Mouse (Mus musculus) regulatory T cell (primary cell): ENCODE data around the gene Acsl3.

ENCODE experiments used
- in situ Hi-C: fragments of 300-600 bp; cut with MboI, MseI; formaldehyde crosslinking; loops from one replicate; pipeline ENCODE4 v1.15.1; 2025; ENCODE audit warnings: high pct_unique_total_duplicates

The Acsl3 gene

DNA sequence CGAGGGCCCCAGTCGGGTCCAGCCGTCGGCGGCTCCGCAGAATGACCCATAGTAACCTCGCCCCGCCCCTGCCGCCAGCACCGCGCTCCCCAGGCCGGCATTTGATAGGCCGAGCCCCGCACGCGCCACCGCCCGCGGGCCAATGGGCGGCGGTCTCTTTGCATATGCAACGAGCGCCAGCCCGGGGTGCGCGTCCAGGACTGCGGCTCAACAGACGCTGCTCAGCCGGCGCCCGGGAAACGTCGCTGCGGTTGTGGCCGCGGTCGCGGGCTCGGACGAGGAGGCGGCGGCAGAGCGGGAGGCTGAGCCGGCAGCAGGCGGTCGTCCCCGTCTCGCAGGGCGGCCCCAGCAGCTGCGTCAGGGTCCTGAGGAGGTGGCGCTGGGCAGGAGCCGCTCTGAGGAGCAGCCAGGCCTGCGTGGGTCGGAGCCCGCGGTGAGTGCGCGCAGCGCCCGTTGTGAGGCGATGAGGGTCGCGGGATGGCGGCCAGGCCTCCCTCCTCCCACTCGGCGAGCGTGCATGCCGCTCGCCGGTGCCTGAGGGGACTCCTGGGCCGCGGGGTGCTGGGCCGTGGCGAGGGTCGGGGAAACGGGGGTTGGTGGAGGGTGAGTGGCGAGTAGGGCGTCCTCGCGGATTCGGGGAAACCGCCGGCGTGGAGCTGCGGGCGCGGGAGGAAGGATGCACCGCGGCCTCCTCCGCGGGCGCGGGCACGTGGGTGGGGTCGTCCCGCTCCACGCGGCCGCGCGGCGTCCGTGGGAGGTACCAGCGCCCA lies at the start of gene Acsl3, which contains the start of gene Utp14b:
Acsl3 (plus strand) TSS at position 155 of the 770 bp plus-strand sequence.
Utp14b (plus strand) TSS at position 368 of the 770 bp plus-strand sequence.
- in situ Hi-C loops: no loop called here

DNA sequence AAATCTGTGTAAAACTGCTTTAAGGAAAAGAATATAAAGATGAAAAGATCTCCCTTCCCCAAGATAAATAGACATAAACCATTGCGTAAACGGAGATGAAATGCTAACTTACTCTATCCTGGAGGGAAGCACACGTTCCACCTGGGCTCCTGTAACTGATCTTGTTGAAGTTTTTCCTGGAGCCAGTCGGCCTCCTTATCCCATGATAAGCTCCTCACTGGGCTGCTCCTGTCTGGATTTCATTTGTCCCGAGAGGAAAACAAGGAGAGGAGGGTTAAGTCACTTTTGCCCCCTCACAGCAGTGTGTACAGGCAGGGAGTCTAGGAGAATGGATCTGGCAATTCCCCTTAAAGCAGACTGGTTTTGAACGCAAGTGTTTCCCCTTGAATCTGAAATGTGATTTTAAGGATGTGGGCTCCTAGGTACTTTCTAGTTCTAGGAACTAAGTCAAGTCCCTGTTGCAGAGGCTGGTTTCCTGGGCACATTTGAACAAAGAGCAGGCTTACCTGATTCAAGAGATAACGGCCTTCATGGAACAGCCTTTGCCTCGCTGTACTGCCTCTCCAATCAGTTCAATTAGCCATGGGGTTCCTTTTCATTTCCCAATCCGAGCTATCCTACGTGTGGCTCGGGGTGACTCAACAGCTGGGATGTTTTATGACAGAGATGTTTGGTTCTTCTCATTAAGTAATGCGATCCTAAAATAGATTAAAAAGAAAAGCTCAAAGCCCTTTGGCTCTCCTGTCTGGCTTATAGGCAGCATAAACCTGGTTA lies 48.3 kb upstream of the Acsl3 start:
- in situ Hi-C loops: no loop called here

DNA sequence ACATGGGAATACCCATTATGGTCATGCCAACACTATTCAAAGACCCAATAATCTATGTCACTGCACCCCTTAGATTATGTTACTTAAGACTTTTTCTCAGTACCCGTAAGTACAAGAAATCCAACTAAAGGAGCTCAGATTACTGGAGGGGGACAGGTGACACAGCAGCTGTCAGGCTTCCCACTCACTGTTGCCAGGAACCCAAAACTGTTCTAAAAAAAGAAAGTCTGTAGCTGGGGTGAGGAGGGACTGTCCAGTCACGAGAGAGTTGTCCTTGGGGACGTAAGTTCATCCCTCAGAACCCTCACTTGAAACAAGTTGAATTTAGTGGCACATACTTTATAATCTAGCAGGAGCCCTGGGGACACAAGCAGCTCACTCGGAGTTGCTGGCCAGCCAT lies 46.6 kb upstream of the Acsl3 start:
- in situ Hi-C loops: no loop called here

DNA sequence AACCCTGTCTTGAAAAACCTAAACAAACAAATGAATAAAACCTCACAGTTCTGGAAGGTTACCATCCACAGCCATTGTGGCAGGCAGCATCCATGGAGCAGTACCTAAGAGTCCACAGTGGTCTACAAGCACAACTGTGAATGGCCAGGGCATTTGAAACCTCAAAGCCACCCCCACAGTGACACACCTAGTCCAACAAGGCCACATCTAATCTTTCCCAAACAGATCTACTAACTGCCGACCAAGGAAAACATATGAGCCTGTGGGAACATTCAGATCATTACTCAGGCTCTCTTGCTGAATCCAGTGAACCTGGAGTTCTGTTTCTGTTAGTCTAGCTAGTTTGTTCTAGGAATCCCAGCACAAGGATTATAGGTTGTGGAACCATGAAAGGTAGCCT lies 44.7 kb upstream of the Acsl3 start:
- in situ Hi-C loops: no loop called here

DNA sequence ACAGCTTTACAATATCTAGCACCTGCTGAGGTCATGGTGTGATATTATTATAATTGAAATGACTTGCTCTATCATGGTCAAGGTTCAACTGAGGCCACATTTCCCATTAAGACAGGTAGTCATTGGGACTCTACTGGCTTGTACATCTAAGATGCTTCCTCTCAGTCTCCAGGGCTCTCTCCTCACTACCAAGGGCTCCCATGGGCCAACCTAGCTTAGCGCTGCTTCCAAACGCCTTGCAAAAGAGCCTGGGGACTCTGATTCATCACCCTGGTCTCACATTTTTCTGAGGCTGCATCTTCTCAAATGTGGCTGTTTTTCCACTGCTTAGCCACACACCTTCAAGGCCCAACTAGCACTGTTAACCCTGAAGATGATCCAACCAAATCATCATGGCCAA lies 33.3 kb upstream of the Acsl3 start:
- in situ Hi-C loops: no loop called here

DNA sequence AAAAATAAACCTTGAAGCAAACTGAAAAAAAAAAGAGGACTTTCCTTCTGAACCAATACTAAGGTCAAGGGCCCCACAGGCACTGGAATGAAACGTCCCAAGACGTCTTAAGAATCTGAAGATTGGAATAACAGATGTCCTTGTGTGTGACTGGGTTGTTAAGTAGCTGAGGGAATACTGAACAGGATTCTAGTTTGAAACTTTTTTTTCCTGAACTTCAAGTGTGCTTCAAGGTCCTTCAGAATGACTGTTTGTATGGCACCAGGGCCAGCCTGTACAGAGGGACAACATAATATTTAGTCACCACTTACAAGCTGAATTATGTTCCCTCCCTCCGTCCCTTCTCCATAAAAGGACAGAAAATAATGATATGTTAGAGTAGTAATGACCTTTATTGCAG lies 23.1 kb upstream of the Acsl3 start:
- in situ Hi-C loops: no loop called here

DNA sequence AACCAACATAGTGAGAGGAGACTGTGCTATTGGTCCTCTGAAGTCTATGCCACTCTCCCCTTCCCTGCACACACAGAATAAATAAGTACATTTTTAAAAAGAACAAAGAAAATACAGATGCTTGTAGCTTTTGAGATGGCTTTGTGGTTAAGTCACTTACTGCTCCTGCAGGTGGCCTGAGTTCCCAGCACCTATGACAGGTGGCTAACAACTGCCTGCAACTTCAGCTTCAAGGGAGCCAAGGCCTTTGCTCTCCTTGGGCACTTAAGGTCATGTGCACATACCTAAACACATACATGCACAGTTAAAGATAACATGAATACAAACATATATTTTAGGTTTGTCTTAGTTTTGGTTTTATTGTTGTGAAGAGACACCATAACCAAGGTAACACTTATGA lies 16.8 kb upstream of the Acsl3 start:
- in situ Hi-C loops: loop anchor here (5.0 kb wide), 1 partner anchor 99 kb away; no protein-coding TSS in a partner anchor

DNA sequence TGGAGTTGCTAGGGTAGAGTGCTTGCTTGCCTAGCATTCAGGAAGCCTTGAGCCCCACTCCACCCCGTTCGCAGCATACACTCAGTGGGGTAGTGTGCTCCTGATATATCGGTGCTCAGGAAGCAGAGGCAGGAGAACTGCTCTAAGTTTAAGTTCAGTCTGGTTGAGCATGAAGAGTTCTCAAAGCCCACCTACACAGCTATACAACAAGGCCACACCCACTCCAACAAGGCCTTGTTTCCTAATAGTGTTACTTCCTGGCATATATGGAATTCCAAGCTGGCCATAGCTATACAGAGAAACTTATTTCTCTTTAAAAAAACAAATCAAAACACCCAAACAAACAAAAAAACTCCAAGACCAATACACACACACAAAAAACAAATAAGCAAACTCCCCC lies 15.8 kb upstream of the Acsl3 start:
- in situ Hi-C loops: loop anchor here (5.0 kb wide), 1 partner anchor 99 kb away; no protein-coding TSS in a partner anchor

DNA sequence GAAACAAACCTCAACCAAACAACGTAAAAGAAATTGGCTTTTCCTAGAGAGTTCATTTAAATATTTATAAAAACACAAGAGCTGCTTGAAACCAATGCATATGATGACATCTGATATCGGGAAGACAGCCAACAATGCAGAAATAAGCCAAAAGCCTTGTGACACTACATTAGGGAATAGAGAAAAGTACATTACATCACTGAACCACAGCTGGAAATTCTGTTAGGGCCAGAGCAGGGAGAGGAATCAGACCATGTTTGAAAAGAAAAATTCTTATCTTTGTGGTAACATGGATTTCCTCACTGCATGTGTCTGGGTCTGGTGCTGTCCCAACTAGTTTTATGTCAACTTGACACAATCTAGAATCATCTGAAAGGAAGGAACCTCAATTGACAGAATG lies 15.4 kb upstream of the Acsl3 start:
- in situ Hi-C loops: loop anchor here (5.0 kb wide), 1 partner anchor 100 kb away; no protein-coding TSS in a partner anchor

DNA sequence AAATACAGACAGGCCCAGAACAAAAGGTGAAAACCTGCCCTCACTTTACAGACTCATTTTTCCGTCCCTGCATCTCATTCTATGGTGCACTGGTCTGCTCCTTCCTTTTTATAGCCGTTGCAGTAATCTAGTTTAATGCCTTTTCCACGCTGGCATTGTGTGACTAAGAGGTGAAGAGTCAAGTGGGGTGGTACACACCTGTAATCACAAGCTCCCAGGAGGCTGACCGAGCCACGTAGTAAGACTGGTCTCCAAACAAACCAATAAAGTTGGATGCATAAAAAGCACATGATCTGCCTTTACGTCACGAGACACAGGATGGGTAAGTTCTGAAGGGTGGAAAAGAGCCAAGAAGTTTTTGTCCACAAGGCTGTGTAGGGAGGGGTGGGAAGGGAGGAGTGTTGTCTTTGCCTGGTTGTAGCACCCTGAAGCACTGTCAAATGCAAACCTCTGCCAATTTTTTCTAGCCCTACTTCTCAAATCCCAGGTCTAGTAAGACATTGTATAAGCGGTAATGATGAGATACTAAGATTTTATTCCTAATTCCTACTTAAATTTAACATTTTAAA lies 10.2 kb upstream of the Acsl3 start:
- in situ Hi-C loops: no loop called here

DNA sequence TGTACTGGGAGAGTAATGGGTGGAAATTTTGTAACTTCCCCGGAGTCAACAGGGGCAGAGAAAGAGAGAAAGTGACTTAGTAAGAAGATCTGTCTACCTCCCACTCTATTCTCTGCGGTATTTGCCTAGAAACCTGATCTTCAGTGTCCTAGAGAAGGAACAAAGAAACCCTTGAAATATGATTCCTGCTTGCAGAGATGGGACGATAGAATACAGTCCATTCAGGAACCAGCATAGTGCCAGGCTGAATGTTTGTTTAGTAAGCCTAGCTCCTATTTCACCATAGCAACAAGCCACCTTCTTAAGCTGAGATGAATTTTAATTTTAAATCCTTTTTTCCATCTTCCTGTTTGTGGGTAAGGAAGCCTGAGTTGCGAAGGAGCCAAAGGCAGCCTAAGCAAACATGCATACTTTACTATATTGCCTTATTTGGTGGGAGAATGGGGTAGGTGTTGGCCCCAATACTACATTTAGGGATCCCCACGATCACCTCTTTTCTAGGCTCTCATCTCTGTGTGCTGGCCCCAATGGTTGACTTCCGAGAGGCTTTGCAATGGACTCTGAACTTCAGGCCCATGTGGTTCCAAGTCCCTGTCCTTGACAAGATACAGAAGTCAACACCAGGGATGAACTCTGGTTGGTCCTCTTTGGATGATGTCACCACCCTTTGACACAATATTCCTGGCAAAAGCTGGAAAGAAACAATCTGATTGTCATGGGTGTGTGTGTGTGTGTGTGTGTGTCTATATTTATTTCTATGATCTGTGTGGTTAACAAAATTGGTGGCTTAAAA lies 8.2 kb upstream of the Acsl3 start:
- in situ Hi-C loops: no loop called here

DNA sequence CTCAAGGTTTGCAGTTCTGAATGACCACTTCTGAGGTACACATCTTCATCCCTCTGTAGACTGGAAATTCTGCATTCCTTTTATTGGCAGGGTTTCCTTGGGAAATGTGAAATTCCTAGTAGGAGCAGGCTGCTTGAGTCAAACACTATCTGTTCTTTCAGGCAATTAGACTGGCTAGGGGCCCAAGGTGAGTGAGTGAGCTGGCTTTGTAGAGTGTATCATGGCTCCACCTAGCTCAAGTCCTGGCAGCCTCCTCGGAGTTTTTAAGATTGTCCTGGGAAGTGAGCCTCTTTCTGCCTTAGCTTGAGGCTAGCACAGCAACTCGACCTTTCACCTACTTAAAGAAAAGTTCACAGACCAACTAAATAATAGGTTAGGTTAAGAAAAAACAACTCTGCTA lies 1.2 kb upstream of the Acsl3 start:
- in situ Hi-C loops: no loop called here

DNA sequence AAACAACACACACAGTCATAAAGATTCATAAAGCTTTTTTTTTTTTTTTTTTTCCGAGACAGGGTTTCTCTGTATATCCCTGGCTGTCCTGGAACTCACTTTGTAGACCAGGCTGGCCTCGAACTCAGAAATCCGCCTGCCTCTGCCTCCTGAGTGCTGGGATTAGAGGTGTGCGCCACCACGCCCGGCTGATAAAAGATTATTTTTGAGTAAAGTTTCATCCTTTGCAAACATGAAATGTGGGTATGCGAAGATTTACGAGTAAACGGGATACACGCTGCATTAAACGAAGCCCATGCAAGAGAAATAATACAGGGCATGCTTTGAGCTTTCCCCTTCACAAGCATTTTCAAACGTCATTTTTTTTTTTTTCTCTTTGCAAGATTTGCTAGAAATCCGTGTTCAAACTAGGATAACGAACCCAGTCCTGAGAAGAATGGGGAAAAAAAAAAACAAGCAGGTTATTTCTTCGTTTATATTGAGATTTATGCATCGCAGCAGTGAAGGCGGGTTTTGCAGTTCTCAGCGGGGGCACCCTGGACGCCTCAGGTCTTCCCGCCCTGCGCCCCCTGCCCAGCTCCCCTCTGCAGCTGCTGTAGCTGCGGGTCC lies 500 bp upstream of the Acsl3 start:
- in situ Hi-C loops: no loop called here

DNA sequence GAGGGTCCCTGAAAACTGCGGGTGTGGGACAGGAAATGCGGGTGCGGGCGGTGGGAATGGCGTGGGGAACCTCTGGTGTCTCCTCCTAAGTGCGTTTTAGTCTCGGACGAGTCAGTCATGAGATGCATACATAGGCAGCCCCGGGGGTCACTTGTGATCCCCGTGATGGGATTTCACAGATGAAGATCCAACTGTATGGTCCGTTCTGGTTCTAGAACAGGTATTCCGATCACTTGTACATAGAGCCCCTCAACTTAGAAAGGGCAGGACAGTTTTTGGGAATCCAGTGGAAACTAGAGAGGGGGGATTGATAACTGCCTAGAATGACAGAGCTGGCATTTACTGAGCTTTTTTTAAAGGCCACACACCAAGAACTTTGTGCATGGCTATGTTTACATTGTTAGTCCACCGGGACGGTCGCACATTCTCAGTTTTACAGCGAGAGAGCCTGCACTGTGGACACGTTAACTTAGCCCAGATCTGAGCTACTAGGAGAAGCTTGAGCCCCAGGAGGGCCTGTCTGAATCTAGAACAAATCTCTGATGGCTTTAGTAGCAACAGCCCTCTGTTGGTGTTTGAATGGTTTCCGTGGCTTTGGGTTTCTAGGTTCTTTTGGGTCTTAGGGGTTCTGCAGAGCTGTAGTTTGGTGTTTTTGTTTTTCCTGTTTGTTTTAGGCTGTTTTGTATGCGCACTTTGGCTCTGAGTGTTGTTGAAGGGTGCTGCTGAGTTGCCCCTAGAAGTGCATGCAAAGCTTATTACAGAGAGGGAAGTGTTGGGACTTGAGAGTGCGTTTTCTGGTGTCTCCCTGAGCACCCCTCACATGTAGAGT lies 1.0 kb downstream of the Acsl3 start:
- in situ Hi-C loops: no loop called here

DNA sequence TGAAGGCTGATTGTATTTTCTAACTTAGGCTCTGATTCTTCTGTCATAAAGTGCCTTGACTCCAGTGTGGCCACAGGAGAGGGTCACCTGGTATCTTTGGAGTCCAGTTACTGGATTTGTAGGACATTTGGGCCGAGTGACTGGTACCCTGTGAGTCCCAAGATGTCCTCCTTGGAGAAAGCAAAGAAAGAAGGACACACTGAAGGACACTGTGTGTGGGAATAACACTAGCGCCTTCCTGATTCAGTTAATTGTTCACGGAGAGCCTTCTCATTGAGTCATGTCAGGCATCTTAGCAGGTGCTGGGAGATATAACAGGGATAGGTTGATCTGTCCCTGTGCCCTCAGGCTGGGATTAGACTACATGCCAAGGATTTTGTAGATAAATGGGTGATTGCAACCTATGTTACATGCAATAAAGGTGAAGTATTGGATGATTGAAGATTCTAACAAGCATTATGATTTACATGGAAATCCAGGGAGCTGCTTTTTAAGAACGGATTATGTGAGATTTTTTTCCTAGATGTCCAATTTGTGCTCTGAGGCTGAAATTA lies 1.7 kb downstream of the Acsl3 start:
- in situ Hi-C loops: no loop called here

DNA sequence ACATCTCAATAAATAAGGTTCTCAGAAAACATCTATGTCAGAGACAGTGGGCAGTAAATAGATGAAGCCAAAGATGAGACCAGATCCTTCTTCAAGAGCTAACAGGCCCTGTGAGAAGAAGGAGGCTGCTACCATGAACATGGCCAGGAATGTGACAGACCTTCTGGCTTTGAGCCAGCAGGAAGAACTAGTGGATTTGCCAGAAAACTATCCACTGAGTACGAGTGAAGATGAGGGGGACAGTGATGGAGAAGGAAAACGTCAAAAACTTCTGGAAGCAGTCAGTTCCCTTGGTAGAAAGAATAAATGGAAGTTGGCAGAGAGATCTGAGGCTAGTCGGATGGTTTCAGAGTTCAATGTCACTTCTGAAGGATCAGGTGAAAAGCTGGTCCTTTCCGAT lies 6.7 kb downstream of the Acsl3 start:
- in situ Hi-C loops: no loop called here

DNA sequence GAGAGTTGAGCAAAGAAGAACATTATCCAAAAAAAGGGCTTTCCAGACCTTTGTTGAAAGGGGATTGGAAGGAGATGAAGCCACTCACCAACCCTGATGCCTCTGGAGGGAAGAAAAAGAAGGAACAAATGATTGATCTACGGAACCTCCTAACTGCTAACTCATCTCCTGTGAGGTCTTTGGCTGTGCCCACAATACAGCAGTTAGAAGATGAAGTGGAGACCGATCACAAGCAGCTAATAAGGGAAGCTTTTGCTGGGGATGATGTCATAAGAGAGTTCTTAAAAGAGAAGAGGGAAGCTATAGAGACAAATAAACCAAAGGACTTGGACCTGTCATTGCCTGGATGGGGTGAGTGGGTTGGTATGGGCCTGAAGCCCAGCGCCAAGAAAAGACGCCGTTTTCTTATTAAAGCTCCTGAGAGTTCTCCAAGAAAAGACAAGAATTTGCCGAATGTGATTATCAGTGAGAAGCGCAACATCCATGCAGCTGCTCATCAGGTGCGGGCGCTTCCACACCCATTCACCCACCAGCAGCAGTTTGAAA lies 8.4 kb downstream of the Acsl3 start:
- in situ Hi-C loops: loop anchor here (5.0 kb wide), 1 partner anchor 134 kb away; no protein-coding TSS in a partner anchor

DNA sequence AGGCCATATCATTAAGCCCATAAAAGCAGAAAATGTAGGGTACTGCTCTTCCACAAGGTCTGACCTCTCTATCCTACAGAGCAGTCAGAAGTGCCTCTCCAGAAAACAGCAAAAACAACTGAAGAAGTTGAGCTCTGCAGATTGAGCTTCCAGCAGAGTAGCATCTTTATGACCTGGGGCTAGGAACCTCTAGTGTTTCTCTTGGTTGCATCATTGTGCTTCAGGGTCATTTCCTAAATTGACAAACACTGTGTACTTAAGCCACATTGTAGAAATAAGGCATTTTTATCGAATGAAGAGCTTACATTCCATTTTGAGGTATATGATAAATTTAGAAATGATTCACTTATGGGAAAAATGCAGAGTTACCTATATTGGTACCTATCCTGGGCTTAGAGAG lies 9.0 kb downstream of the Acsl3 start:
- in situ Hi-C loops: loop anchor here (5.0 kb wide), 1 partner anchor 134 kb away; no protein-coding TSS in a partner anchor

DNA sequence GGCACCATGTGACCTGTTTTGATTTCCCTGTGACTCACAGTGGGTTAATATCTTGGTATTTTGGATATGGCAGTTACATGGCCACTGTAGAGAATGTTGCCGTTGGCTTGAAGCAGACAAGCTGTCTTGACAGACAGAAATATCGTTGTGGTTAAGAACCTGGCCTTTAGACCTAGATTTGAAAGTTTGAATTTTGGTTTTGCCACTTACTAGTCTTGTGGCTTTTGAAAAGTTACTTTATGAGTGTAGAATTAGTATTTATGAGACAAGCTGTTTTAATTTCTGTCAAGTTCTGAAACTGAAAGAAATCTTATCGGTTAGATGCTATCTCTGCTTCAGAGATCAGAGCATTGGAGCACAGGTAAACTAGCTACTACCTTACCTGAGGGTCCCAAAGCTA lies 24.7 kb downstream of the Acsl3 start:
- in situ Hi-C loops: no loop called here

DNA sequence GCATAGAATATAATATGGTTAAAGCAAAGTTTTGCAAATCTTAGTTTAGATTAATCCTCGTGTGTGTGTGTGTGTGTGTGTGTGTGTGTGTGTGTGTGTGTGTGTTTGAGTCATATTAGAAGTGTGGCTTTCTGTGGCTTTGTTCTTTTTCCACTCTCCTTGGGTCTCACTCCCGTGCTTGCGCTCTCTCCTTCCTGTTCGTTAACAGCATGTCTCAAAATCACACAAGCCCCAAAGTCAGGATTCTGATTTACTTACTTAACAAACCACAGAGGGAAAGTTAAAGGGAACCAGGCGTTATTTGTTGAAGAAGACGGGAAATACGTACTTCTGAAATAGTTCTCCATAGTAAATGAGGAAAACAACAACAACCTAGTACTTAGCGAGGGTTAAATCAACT lies 26.5 kb downstream of the Acsl3 start:
- in situ Hi-C loops: no loop called here
